Mouse (Mus musculus) G1E (cell line): ENCODE results near the gene Rere.

ENCODE experiments used
- CTCF ChIP-seq: IDR thresholded peaks from 2 replicates; pipeline ENCODE4 v1.5.1; 2012; ENCODE audit warnings: low read depth, low read length, inconsistent platforms, mixed read lengths
- GATA1 ChIP-seq: IDR thresholded peaks from 2 replicates; pipeline ENCODE4 v1.6.1; 2012; ENCODE audit warnings: borderline replicate concordance, low read length, inconsistent platforms, mixed read lengths
- GATA2 ChIP-seq: IDR thresholded peaks from 2 replicates; pipeline ENCODE4 v1.6.1; 2012; ENCODE audit warnings: low read depth, low read length, inconsistent platforms, borderline replicate concordance

DNA sequence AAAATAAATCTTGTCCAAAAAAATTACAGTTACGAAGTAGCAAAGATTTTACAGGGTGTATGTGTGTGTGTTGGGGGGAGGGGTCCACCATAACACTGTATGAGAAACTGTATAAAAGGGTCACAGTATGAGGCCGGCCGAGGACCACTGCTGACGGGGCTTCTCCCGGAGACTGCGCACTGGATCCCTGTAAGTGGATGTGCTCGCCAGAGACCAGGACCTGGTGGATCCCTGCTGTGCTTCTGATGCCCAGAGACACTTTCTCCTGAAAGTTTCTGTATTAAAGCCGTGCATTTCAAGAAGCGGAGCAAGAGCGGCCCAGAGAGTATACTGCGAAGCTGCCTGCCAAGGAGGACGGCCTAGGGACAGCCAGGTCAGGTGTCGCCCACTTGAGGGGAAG lies 341.2 kb downstream of the Rere start:
- TF ChIP-seq CTCF (no peak), GATA2 (no peak), GATA1 (no peak)
